Mouse (Mus musculus) olfactory bulb, adult 2 months (tissue): ENCODE results near the gene Zfp286. TPM values are rescaled to one million over a fixed set of nuclear protein-coding genes. Genes with fewer than 3 reads are reported as not detected.

Experiments
- H3K27ac ChIP-seq: fragments of 200-500 bp; 2 replicates; pipeline ENCODE4 v1.5.1; 2012; ENCODE audit warnings: low read depth, low read length; ENCODE audit not compliant: insufficient read depth
- H3K4me1 ChIP-seq: fragments of 200-500 bp; 2 replicates; pipeline ENCODE4 v1.6.1; 2012; ENCODE audit warnings: low read length; ENCODE audit not compliant: control insufficient read depth, insufficient read depth
- H3K4me3 ChIP-seq: fragments of 200-500 bp; 2 replicates; pipeline ENCODE4 v1.5.1; 2012; ENCODE audit warnings: mild to moderate bottlenecking, low read depth, low read length, moderate library complexity; ENCODE audit not compliant: insufficient read depth
- CTCF ChIP-seq: fragments of 200-500 bp; IDR thresholded peaks from 2 replicates; pipeline ENCODE4 v1.5.1; 2012; ENCODE audit warnings: low read depth, mild to moderate bottlenecking, low read length, moderate library complexity; ENCODE audit not compliant: insufficient read depth
- POLR2A ChIP-seq: fragments of 200-500 bp; IDR thresholded peaks from 2 replicates; pipeline ENCODE4 v1.6.1; 2012; ENCODE audit warnings: mild to moderate bottlenecking, low read depth, low read length, moderate library complexity; ENCODE audit not compliant: insufficient read depth
- WGBS: fragments of 180-500 bp; shearing (Covaris S2); methylation state at CpG from one replicate; pipeline ENCODE4 v1.1.7; 2018; 5-methylcytosine and 5-hydroxymethylcytosine counted together
- polyA plus RNA-seq: library from polyadenylated mRNA; stranded (reverse); fragments of >200 nt; gene quantifications from 2 replicates; pipeline ENCODE4 v1.2.4, GENCODE M21; 2012; ENCODE audit warnings: low replicate concordance; ENCODE audit not compliant: missing spikeins, insufficient read depth, insufficient read length

The Zfp286 gene
- not detected in 2 replicates for polyA plus RNA-seq

- Histone ChIP-seq H3K4me1 (peaks cover 6% of the 10 kb centered on the region), H3K27ac (no peak within 1 kb of the TSS), H3K4me3 (peak within 1 kb of the TSS; percentile 64)
- 5% methylated on average over 34 of the region's 34 CpGs for WGBS
- TF ChIP-seq CTCF (no peak), POLR2A (0 out of 2 replicates have a peak, but pooled peaks have one; percentile 24)
These were observed at the start of gene Zfp286 for GRCm38 (mm10) chr11:62788935-62789616. TSS of gene Zfp286 (minus strand) at chr11:62789462.

- no peak overlapping the region for H3K4me3 ChIP-seq
- H3K27ac ChIP-seq: no peak overlapping the region
- TF ChIP-seq CTCF (no peak), POLR2A (no peak)
- no peaks in the 10 kb centered on the region for H3K4me1 ChIP-seq
These were observed 42.6 kb upstream of the Zfp286 start for GRCm38 (mm10) chr11:62831906-62832305.

- Histone ChIP-seq H3K4me3 (no peak overlapping the region), H3K27ac (no peak overlapping the region), H3K4me1 (no peaks in the 10 kb centered on the region)
- no peak for TF ChIP-seq CTCF
- TF ChIP-seq POLR2A: no peak
- WGBS: 87% methylated on average over 2 of the region's 2 CpGs
These were observed 41.1 kb upstream of the Zfp286 start for GRCm38 (mm10) chr11:62830387-62830786.

- Histone ChIP-seq H3K4me3 (no peak overlapping the region), H3K4me1 (no peaks in the 10 kb centered on the region), H3K27ac (no peak overlapping the region)
- 88% methylated on average over 3 of the region's 3 CpGs for WGBS
- TF ChIP-seq POLR2A (no peak), CTCF (no peak)
These were observed 38.6 kb upstream of the Zfp286 start for GRCm38 (mm10) chr11:62827911-62828310.

- TF ChIP-seq CTCF: no peak
- no peak for TF ChIP-seq POLR2A
- WGBS: 93% methylated on average over 4 of the region's 4 CpGs
- Histone ChIP-seq H3K4me3 (no peak overlapping the region), H3K4me1 (no peaks in the 10 kb centered on the region), H3K27ac (no peak overlapping the region)
These were observed 37.9 kb upstream of the Zfp286 start for GRCm38 (mm10) chr11:62827135-62827534.

- Histone ChIP-seq H3K27ac (no peak overlapping the region), H3K4me1 (no peaks in the 10 kb centered on the region), H3K4me3 (no peak overlapping the region)
- 81% methylated on average over 6 of the region's 6 CpGs for WGBS
- TF ChIP-seq CTCF: no peak
- TF ChIP-seq POLR2A: no peak
These were observed 37.0 kb upstream of the Zfp286 start for GRCm38 (mm10) chr11:62826106-62826733.

- TF ChIP-seq POLR2A: no peak
- no peak for TF ChIP-seq CTCF
These were observed 36.2 kb upstream of the Zfp286 start for GRCm38 (mm10) chr11:62825222-62826105.

GRCm38 (mm10) chr11:62824211-62824610 lies 34.9 kb upstream of the Zfp286 start:
- TF ChIP-seq POLR2A (no peak), CTCF (no peak)
- Histone ChIP-seq H3K4me3 (no peak overlapping the region), H3K27ac (no peak overlapping the region), H3K4me1 (peaks cover 11% of the 10 kb centered on the region)
- 83% methylated on average over 7 of the region's 7 CpGs for WGBS

More at GRCm38 (mm10) chr11:62825222-62826105, 36.2 kb upstream of the Zfp286 start:
- Histone ChIP-seq H3K27ac (no peak overlapping the region), H3K4me1 (peaks cover 5% of the 10 kb centered on the region), H3K4me3 (no peak overlapping the region)
- 82% methylated on average over 9 of the region's 9 CpGs for WGBS

GRCm38 (mm10) chr11:62821893-62822292 lies 32.6 kb upstream of the Zfp286 start:
- H3K4me1 ChIP-seq: peaks cover 11% of the 10 kb centered on the region
- no peak overlapping the region for H3K27ac ChIP-seq
- WGBS: 68% methylated on average over 5 of the region's 5 CpGs
- no peak overlapping the region for H3K4me3 ChIP-seq
- TF ChIP-seq POLR2A (no peak), CTCF (no peak)
